Mouse (Mus musculus): ENCODE data around the gene Cenpa.
A peak's percentile ranks its signal among the peaks of the same experiment; 100 is the strongest.
"Not testable (repeated sequence)": the region's sequence is repeated elsewhere in the genome, so short reads cannot be mapped to it uniquely, and the experiment has no call there.

The Cenpa gene

GRCm38 (mm10) chr5:30678722-30679296 lies 12.2 kb downstream of the Cenpa start:
- DNase-seq (ENCODE audit: inconsistent ontology term): no peak

GRCm38 (mm10) chr5:30679593-30679992 lies 13.0 kb downstream of the Cenpa start:
- no peak for DNase-seq (ENCODE audit: inconsistent ontology term)

- DNase-seq (ENCODE audit: inconsistent ontology term): no peak
Observed at GRCm38 (mm10) chr5:30681970-30682369, 15.4 kb downstream of the Cenpa start.

GRCm38 (mm10) chr5:30682967-30683600 lies 16.5 kb downstream of the Cenpa start:
- DNase-seq (ENCODE audit: inconsistent ontology term): no peak

GRCm38 (mm10) chr5:30683993-30684392 lies 17.4 kb downstream of the Cenpa start:
- DNase-seq (ENCODE audit: inconsistent ontology term): no peak

- no peak for DNase-seq (ENCODE audit: inconsistent ontology term)
Observed at GRCm38 (mm10) chr5:30686781-30687180, 20.2 kb downstream of the Cenpa start.

- no peak for DNase-seq (ENCODE audit: inconsistent ontology term)
Observed at GRCm38 (mm10) chr5:30700361-30701000, 33.9 kb downstream of the Cenpa start.

GRCm38 (mm10) chr5:30701373-30701772 lies 34.8 kb downstream of the Cenpa start:
- not testable (repeated sequence) for DNase-seq (ENCODE audit: inconsistent ontology term)

GRCm38 (mm10) chr5:30701866-30702265 lies 35.3 kb downstream of the Cenpa start:
- no peak for DNase-seq (ENCODE audit: inconsistent ontology term)

GRCm38 (mm10) chr5:30709744-30710383 lies 43.3 kb downstream of the Cenpa start:
- peak; percentile 75 for DNase-seq (ENCODE audit: inconsistent ontology term)

GRCm38 (mm10) chr5:30710486-30710885 lies 43.9 kb downstream of the Cenpa start:
- DNase-seq (ENCODE audit: inconsistent ontology term): no peak

- peak; percentile 95 for DNase-seq (ENCODE audit: inconsistent ontology term)
Observed at GRCm38 (mm10) chr5:30711147-30712001, 44.8 kb downstream of the Cenpa start, which contains the start of gene Dpysl5. TSS of gene Dpysl5 (plus strand) at chr5:30711564.

- no peak for DNase-seq (ENCODE audit: inconsistent ontology term)
Observed at GRCm38 (mm10) chr5:30712002-30712390, 45.4 kb downstream of the Cenpa start.

- DNase-seq (ENCODE audit: inconsistent ontology term): peak; percentile 46
Observed at GRCm38 (mm10) chr5:30712441-30713298, 46.1 kb downstream of the Cenpa start.

GRCm38 (mm10) chr5:30713299-30713675 lies 46.7 kb downstream of the Cenpa start:
- peak; percentile 26 for DNase-seq (ENCODE audit: inconsistent ontology term)

GRCm38 (mm10) chr5:30713691-30714090 lies 47.1 kb downstream of the Cenpa start:
- DNase-seq (ENCODE audit: inconsistent ontology term): no peak

- no peak for DNase-seq (ENCODE audit: inconsistent ontology term)
Observed at GRCm38 (mm10) chr5:30716311-30716710, 49.7 kb downstream of the Cenpa start.

GRCm38 (mm10) chr5:30717506-30717905 lies 50.9 kb downstream of the Cenpa start:
- no peak for DNase-seq (ENCODE audit: inconsistent ontology term)

- DNase-seq (ENCODE audit: inconsistent ontology term): peak; percentile 51
Observed at GRCm38 (mm10) chr5:30717991-30718703, 51.6 kb downstream of the Cenpa start.

GRCm38 (mm10) chr5:30721935-30722334 lies 55.4 kb downstream of the Cenpa start:
- no peak for DNase-seq (ENCODE audit: inconsistent ontology term)
